Mouse (Mus musculus) spleen, adult 12 weeks (tissue): ENCODE results near the gene Kif1b.
"Not testable (repeated sequence)": the region's sequence is repeated elsewhere in the genome, so short reads cannot be mapped to it uniquely, and the experiment has no call there.

Source experiments
- DNase-seq: peaks from one replicate; pipeline ENCODE4 v3.0.0; 2022; ENCODE audit warnings: low spot score

The Kif1b gene

DNA sequence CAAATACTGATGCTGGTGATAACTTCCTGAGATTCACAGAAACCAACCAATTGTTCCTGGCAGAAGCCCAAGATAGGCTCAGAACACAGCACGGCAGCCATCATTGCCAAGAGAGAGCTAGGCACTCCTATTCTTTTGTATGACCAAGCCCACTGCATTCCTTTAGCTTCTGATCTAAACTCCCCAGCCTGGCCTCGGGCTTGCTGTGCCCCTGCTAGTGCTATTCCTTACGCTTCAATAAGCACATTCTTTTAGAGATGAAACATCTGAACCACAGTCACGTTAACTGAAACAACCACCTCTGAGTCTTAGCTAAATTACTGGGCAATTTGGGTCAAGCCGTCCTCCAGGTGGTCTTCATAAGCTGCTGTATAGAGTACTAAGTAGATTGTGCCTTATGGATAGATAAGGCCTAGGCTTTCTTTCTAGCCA is 87.4 kb downstream of the Kif1b start:
- no peak for DNase-seq

DNA sequence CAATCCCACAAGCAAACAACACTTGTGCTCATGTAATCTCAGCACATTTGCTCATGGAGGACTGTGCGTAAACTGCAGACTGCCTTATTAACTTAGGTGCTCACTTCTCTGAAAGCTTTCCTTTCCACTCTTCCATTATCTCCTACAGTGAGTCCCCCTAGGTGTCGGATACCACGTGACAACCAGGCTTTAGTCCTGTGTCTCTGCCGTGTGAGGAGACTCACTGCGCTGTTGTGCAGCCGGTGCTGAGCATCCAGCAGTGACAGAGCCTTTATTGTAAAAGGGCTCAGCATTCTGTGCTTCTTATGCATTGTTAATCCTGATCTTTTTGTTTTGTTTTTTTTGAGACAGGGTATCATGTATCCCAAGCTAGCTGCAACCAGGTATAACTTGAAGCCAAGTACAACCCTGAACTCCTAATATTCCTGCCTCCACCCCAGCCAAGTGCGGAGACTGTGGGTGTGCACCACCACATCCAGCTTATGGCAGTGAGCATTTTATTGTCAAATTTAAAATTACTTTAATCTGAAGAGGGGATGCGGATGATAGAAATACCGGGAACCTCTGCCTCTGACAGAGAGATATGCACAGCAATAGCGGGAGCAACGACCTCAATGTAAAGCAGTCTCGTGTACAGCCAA is 88.0 kb downstream of the Kif1b start:
- DNase-seq: no peak

DNA sequence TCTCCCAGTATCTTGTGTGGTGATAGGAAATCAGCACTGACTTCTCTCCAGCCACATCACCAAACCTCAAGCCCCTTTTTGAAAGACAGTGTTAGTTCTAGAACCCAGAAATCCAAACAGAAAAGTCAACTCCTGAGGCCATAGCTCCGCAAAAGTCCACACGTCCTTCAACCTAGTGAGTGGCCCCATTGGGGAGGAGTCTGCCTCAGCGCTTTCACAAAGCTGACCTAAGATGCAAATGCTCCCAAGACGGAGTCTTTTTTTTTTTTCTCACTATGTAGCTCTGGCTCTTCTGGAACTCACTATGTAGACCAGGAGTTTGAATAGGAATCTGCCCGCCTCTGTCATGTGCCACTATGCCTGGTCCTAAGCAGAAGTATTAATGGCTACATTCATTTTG is 89.0 kb downstream of the Kif1b start:
- DNase-seq: no peak

DNA sequence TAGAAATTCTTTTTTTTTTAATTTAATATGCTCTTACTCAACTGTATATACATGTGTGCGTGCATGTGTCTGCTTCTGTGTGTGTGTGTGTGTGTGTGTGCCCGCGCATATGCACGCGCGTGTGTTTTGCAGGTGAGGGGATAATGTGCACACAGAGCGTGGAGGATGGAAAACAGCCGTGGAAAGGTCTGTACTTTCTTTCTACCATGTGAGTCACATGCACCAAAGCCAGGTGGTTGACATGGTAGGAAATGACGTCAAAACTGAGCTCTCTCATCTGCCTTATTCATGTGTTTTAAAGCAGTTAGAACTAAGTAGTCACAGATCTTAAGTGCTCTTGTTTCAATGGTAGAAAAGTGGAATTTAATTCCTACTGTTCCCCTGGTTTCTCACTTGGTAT is 91.5 kb downstream of the Kif1b start:
- no peak for DNase-seq

DNA sequence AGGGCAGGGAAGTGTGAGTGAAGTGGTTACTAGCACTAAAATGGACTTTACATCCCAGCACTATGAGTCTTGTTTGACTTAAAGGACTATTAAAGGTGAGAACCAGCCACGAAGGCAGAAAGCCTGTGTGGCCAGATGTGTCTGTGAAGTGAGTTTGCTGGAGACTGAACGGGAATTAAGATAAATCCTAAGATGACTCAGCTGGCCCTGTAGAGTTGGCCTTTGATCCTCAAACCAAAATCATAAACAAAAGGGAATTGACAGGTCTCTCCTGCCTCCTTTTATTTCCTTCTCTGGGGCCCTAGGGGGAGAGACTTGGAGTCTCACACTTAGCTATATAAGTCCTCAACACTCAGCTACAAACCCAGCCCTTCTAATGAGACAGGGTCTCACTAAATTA is 92.1 kb downstream of the Kif1b start:
- no peak for DNase-seq

DNA sequence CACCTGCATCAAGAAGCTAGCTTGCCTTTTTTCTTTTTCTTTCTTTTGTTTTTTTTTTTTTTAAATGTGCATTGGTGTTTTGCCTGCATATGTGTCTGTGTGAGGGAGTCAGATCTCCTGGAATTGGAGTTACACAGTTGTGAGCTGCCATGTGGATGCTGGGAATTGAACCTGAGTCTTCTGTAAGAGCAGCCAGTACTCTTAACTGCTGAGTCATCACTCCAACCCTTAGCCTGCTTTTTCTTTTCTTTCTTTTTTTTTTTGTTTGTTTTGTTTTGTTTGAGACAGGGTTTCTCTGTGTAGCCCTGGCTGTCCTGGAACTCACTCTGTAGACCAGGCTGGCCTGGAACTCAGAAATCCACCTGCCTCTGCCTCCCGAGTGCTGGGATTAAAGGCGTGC is 93.0 kb downstream of the Kif1b start:
- not testable (repeated sequence) for DNase-seq

GRCm38 (mm10) chr4:149213466-149213865 is 94.0 kb downstream of the Kif1b start:
- DNase-seq: no peak

- DNase-seq: not testable (repeated sequence)
Measured at GRCm38 (mm10) chr4:149211441-149211840, 96.1 kb downstream of the Kif1b start.

DNA sequence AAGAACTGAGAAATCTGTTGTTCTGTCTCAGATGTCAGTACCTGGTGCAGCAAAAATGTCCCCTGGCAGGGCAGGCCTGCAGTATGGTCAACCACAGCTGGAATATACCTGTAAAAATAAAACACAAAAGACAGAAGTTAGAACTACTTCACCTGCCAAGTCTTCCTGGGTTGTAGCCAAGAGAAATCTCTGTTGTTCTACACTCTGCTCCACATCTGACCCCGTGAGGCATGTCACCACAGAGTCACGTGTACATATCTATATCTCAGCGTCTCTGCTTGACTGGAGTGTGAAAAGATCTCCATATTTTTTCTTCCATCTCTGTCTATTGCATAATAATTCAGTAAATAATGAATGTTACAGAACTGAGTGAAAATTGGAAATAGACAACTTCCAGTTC is 105.0 kb downstream of the Kif1b start:
- DNase-seq: no peak

DNA sequence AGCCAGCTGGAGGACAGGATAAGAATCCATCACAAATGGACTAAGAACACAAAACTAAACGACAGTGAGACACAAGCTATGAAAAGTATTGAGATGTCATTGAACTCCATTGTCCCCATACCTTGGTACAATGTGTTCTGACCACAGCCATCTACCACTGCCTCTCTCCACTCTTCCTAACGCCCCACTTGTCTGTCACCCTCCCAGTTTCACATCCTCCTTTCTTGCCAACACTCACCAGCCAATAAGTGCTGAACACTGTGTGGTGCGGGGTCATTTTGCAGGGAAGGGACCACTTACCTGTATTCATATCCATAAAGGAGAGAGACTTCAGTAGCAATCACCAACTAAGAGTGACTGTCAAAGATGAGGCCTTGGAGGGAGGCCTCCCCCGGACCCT is 106.4 kb downstream of the Kif1b start:
- no peak for DNase-seq

DNA sequence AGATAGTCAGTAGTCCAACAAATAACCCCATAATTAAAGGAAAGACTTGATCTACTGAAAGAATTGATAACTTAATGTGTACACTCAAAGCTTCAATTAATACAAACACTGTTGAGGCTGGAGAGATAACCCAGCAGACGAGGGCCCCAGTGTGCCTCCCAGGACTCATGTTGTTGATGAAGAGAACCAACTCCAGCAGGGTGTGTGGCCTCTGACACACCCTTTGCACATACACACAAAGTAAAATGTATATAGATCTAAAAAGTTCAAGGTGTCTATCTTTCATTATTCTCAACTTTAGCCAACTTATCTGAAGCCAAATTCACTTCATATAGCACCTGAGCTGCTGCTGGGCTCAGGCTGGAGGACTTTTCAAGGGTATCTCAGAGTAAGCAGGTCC is 110.3 kb downstream of the Kif1b start:
- DNase-seq: no peak

- DNase-seq: no peak
Measured at GRCm38 (mm10) chr4:149191103-149191502, 116.4 kb downstream of the Kif1b start.

- DNase-seq: no peak
Measured at GRCm38 (mm10) chr4:149188563-149188962, 118.9 kb downstream of the Kif1b start.

DNA sequence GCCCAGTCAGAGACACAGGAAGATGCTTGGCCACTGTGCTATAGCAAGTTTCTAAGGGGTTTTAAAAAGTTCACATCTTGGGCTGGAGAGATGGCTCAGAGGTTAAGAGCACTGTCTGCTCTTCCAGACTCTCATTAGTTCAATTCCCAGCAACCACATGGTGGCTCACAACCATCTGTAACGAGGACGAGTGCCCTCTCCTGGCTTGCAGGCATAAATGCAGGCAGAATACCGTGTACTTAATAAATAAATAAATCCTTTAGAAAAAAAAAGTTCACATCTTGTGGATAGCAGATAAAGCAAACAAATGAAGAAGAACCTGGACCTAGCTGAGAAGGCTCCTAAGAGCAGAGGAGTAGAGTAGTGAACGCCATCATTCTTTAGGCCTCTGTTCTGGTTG is 124.7 kb downstream of the Kif1b start:
- no peak for DNase-seq

GRCm38 (mm10) chr4:149182192-149182591 is 125.3 kb downstream of the Kif1b start:
- no peak for DNase-seq

DNA sequence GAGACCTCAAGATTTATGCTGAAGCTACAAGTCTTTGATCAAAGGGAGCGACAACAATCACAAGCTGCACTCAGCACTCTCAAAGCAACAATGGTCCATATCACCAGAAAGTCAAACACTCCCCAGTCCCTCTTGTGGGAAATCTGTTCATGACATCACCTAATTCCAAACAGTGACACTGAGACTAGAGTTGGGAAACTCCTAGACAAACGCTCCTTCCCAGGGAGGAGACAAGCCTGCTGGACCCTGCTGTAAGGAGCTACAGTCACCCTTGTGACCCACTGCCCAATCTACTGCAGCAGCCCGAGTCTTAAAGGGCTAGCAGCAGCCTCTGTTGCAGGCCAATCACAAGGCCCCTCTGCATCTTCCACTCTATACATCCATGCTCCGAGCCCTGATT is 127.9 kb downstream of the Kif1b start:
- DNase-seq: no peak

DNA sequence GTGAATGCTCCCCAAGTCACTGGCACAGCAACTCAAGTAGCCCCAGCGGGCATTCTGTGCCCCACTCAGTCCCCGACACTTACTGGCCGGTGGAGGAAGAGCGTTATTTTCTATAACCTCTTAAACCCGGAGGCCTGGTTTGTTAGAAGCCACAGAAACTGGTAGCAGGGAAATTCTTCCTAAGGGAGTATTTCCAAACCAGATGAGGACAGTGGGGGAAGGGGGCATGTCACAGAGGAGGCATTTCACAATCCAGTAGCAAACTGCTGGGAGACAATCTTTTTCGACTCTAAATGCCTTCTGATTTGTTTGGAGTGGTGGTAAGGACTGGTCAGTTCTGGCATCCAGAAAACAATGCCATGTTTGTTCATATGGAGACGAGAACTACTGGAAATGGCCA is 128.3 kb downstream of the Kif1b start:
- DNase-seq: no peak

GRCm38 (mm10) chr4:149178328-149178727 is 129.2 kb downstream of the Kif1b start:
- no peak for DNase-seq

DNA sequence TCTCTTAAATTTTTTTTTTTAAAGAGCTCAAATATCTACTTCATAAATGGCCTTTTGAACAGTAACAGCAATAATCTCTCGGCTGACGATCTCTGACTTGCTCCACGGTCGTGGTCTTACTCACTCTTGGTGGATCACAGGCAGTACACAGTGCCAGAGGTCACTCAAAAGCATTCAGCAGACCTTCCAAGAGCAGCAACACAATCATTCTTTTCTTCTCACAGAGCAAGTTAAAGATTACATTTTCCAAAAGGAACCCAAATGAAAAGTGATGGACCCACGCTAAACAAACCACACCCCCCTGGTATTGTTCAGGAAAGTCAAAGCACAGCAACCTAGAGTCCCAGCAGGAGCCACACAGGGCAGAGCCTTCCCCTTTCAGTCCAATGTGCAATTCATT is 130.4 kb downstream of the Kif1b start:
- no peak for DNase-seq

DNA sequence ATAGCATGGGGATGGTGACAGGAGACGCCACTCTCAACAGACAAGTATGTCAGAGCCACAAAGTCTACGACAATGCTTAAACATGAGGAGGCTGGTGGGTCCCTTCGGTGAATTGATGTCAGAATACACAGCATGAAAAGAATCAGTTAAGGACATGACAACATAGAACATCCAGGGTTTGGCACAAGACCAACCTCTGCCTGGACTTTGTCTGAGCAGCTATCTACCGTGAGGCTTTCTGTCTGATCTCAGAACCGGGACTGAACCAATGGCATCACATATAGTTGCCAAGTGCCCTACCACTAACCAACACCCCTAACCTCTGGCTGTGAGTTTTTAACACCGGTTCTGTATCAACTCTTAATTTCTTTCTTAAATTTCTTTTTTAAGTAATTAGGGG is 130.8 kb downstream of the Kif1b start:
- no peak for DNase-seq

GRCm38 (mm10) chr4:149173661-149174060 is 133.8 kb downstream of the Kif1b start:
- no peak for DNase-seq

GRCm38 (mm10) chr4:149172666-149173065 is 134.8 kb downstream of the Kif1b start:
- no peak for DNase-seq

- DNase-seq: no peak
Measured at GRCm38 (mm10) chr4:149172083-149172482, 135.4 kb downstream of the Kif1b start.

DNA sequence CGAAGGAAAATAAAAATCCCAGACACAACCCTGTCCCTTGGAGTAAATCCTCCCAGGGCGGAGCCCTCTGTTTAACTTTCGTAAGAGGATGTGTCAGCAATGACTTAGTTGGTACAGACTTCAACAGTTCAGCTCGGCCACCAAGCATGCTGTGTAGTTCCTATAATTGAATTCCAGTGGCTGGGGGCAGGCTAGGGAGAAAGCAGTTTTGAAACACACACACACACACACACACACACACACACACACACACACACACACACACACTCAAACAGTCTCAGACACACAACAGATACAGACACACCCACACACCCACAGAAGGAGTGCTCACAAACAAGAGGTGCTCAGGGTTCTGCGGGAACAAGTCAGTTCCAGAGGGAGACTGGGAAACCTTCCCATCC is 135.9 kb downstream of the Kif1b start:
- DNase-seq: no peak
